Mouse (Mus musculus) adipocyte (in vitro differentiated cells): Measurements from ENCODE around the gene Nt5c3b.

Source experiments
- DNase-seq: peaks from one replicate; pipeline ENCODE4 v3.0.0-alpha.2; 2016; ENCODE audit warnings: low spot score

The Nt5c3b gene

DNA sequence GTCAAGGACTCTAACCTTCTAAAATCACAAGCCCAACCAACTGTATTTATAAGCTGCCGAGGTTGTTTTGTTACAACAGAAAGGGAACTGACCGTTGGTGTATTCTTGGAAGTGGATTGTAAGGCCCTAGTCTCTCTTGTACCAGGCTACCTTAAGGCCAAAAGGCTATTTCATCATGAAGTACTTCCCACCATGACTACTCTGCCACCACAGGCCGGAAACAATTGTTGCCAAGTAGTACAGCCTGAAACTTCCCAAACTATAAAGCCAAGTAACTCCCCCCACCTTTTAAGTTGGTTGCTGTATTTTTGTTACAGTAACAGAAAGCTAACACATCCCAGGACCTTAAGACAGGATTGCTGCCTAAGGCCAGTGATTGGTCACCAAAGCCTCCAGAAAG, 14.8 kb downstream of the Nt5c3b start:
- DNase-seq, result no peak

- peak; percentile 84 for DNase-seq
Observed at GRCm38 (mm10) chr11:100425851-100426250, 15.8 kb downstream of the Nt5c3b start.

- no peak for DNase-seq
Observed at GRCm38 (mm10) chr11:100423836-100424235, 17.8 kb downstream of the Nt5c3b start.

DNA sequence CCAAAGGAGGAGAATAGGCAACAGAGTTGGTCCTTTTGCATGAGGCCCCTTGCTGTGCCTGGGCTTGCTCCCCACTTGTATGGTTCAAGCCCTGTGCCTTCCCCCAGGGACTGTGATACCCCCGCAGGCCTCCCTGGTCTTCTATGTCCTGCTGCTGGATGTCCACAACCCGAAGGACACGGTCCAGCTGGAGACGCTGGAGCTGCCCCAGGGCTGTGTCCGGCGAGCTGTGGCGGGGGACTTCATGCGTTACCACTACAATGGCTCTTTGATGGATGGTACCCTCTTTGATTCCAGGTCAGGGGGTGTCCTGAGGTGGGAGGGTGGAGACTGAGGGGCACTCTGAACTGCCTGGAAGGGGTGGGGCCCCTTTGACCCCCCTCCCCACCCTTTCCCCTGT, 20.1 kb downstream of the Nt5c3b start:
- DNase-seq, result no peak

GRCm38 (mm10) chr11:100414914-100415822, 26.4 kb downstream of the Nt5c3b start, which contains the start of gene Fkbp10:
Gene Fkbp10 (plus strand): TSS chr11:100415697.
- peak; percentile 85 for DNase-seq

DNA sequence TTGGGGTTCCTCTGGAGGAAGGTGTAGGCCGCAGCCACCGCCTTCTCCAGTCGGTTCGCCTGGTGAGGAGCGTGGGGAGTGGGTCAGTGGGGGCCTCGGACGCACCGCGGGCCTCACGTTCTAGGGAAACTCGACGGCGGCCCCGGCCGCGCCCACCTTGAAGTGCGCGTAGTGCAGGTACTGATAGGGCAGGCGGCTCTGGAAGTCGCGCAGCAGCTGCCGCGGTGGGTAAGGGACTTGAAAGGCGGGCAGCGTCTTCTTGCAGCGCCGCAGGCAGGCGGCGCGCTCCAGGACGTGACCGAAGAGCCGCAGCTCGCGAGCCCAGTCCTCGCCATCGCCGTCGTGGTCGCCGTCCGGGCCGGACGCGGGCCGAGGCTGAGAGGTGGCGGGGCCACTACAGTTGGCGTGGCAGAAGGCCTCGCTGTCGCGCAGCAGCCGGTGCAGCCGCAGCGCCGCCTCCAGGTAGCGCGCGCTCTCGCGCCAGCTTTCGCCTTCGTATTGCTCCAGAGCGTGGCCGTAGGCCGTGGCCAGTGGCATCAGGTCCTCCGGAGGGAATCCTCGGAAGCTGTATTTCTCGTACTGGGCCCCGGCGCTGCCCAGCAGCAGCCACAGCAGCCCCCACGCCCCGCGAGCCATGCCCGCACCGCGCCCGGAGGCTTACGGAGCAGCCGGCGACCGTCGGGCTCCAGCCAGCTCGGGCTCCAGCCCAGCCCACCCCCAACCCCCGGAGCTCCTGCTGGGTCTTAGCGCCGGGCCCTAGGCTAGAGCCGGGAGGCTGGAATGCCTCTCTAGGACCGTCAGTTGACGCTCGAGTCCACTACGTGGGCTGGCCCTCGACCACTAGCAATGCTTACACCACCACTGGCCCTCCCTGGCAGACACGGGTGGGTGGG, 27.3 kb downstream of the Nt5c3b start, which contains the start of gene P3h4:
Gene P3h4 (minus strand): TSS at position 816 of the 893 bp plus-strand sequence.
- peak; percentile 94 for DNase-seq

GRCm38 (mm10) chr11:100413541-100413940, 28.1 kb downstream of the Nt5c3b start:
- DNase-seq, result no peak

DNA sequence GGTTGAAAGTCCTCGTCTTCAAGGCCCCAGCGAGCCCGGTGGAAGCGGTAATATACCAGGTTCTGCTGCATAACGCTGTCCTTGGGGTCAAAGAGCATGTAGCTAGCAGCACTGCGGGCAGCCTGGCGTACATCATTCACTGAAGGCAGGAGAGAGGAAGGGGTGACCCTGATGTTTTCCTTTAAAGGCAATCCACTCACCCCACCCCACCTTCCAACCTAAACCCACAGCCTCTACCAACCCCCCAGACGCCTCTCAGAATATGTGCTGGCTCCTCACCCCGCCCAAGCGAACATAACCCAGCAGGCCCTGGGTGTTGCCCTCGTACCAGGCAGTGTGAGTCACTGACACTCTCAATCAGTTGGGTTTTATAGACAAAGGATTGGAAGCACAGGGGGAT, 29.9 kb downstream of the Nt5c3b start:
- DNase-seq, result no peak

DNA sequence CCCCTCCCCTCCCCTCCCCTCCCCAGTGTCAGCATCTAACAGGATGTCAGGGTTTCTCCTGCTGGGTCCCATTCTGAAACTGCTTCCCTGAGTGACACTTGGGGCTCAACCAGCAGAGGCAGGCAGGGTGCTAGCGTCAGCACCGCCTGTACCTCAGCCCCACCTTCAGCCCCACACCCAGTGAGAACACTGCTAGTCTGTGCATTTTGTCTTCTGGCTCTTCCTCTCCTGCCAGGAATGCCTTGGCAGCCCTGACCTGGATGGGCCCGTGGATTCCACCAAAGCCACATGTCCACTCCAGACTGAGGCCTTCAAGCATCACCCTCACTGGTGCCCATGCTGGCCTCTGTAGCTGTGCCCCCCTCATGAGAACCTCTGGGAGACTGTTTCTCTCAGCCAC, 31.9 kb downstream of the Nt5c3b start:
- DNase-seq, result no peak

GRCm38 (mm10) chr11:100408835-100409462, 32.7 kb downstream of the Nt5c3b start:
- DNase-seq, result no peak

DNA sequence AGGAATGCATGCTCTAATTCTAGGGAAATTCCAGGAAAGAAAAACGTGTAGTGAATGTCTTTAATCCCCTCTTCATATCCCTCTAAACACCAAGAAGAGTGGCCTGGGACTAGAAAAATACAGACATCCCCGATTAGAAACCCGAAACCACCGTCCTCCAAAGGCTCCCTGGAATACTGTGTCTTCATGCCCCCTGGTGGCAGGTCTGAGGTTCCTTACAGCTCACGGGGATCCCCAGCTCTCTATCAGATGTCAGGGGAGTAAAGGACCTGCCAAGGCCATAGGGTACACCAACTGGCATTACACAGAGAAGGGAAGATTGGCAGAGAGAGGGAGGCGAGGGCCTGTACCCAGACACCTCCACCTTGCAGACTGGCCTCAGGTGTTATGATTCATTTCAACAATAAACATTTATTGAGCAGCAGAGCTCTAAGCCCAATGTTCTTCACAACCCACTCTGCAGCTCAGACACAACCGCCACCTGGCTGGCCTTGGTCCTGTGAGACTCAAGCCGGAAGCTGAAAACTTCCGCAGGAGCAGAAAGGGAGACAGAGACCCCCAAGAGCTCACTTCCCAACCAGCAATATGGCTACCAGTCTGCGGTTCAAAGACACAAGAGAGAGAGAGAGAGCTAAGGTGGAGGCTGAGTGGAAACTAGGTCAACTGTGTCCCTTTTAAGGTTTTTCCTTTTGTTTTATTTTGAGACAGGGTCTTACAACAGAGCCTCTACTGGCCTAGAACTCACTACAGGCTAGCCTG, 33.4 kb downstream of the Nt5c3b start:
- DNase-seq, result peak; percentile 76

DNA sequence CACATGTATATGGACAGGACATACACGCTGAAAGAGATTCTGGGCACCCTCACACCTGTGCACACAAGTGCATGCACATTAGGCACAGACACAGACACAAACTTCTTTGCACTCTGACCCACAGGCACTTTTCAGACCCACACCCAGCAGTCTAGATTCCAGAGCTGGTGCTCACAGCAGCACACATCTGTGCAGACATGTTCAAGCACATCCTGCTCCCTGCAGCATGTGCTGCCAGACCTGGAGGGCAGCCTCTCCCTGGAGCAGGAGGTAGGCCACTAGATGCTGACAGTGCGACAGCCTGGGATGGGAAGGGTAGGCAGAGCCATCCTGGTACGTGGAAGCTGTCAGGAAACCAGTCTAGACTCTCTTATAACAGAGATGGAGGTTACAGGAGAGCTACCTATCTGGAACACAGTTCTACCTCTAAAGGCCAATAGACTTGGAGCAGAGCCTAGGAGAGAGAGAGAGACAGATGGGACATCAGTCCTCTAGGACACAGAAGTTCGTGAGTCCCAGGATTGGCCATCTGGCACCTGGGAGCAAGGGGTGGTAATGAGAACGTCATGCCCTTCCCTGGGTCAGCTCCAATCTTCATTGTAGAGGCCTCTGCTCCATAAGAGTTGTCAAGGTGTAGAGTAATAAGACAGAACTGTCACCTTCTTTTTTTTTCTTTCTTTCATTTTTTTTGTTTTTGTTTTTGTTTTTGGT, 34.5 kb downstream of the Nt5c3b start:
- DNase-seq, result no peak

DNA sequence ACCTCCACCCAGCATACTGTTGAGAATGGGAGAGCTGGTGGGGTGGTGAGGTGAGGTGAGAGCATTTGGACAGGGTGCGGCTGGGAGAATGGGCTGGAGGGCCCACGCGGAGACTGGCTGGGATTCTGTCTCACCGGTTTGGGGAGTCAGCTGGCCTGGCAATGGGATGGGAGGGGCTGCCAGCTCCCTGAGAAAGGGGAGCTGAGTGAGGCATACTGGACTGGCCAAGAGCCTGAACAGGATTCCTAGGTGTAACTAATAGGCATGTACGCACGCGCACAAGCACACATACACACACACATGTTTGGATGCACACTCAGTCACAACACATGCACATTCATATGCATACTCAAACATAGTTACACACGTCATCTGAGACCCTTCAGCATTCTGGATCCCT, 35.3 kb downstream of the Nt5c3b start:
- DNase-seq, result no peak

- DNase-seq, result no peak
Observed at GRCm38 (mm10) chr11:100404456-100405074, 37.0 kb downstream of the Nt5c3b start.

DNA sequence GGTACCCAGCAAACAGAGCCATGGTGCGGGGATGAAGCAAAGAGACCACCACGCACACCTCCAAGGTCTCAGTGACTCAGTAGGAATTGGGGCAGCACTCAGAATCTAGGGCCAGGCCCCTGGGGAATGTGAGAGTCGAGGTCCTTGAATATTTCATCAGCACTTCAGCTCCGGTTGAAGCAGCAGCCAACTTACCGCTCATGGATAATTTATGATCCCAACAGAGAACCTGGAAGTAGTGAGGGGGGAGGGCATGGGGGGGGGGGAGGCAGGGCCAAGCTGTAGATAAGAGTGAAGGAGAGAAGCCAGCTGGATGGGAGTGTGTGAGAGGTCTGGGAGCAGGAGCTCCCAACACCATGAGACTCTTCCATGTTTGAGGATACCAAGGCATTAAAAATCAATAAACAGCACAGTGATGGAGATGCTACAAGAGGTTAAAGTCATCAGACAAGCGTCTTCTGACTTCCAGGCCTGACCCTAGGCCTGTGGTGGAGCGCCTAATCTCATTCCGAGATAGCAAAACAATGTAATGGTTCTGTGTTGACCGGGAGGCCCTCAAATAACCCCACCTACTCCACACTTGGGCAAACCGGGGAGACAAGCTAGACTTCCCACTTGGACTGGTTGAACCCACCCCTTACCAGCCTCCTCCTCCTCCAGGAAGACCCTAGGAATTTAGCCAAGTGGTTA, 38.0 kb downstream of the Nt5c3b start:
- DNase-seq, result no peak

- no peak for DNase-seq
Observed at GRCm38 (mm10) chr11:100402682-100403081, 38.9 kb downstream of the Nt5c3b start.

- DNase-seq, result no peak
Observed at GRCm38 (mm10) chr11:100402240-100402639, 39.4 kb downstream of the Nt5c3b start.

DNA sequence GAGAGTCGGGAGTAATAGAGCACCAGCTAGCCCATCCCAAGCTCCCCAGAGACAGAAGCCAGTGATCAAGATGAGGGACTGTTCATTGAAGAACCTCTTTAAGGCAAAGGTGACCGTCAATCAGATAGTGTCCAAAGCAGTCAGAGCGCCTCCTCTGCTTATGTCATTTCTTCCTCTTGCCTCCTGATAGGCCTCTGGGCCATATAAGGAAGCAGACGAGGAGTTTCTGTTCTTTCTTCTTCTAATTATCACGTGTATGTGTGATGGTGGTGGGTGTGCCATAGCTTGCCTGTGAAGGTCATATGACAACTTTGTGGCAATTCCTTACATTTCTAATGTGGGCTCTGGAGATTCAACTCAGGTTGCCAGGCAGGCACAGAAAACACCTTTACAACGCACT, 40.8 kb downstream of the Nt5c3b start:
- DNase-seq, result no peak

- DNase-seq, result no peak
Observed at GRCm38 (mm10) chr11:100399727-100400538, 41.7 kb downstream of the Nt5c3b start.
